Mouse (Mus musculus): Measurements from ENCODE around the gene Fcamr.

DNA sequence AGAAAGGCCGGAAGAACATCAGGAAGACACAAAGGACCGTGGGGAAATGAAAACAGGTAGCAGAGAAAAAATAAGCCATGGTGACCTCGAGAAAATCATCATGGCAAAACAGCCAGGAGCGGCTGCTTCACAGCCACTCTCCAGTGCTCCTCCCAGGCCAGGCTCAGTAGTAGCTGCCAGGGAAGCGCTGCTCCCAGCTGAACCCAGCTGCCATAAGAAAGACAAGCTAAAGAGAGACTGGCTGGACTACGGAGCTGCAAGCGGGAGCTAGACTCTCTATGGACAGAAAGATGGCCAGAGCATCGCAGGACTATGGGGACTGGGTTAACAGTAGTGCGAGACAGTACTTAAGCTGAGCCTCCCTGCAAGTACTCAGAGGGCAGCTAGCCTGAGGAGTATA, 54.1 kb downstream of the Fcamr start:
- no peak for TF ChIP-seq CTCF (conservative IDR thresholded peaks at IDR 0.05; ENCODE audit: insufficient read depth, insufficient read length, low read depth, low read length)
- no peak for TF ChIP-seq POLR2A (IDR thresholded peaks at IDR 0.05; ENCODE audit: low read depth, low read length)
